Mouse (Mus musculus) heart, adult 2 months (tissue): ENCODE data around the gene Smg8.

Source experiments
- CTCF ChIP-seq: fragments of 200-600 bp; IDR thresholded peaks from 2 replicates; pipeline ENCODE4 v1.8.1; 2022; ENCODE audit warnings: antibody characterized with exemption, mild to moderate bottlenecking, moderate library complexity
- EP300 ChIP-seq: fragments of 200-500 bp; IDR thresholded peaks from 2 replicates; pipeline ENCODE4 v1.6.1; 2011; ENCODE audit warnings: low read depth, low read length, control low read depth; ENCODE audit not compliant: insufficient read depth
- POLR2A ChIP-seq: fragments of 200-500 bp; IDR thresholded peaks from 2 replicates; pipeline ENCODE4 v1.6.1; 2011; ENCODE audit warnings: mild to moderate bottlenecking, low read depth, low read length, control low read depth; ENCODE audit not compliant: insufficient read depth

GRCm38 (mm10) chr11:87085461-87085860 is 1.1 kb downstream of the Smg8 start:
- TF ChIP-seq CTCF (no peak), EP300 (no peak), POLR2A (no peak)
